Mouse (Mus musculus) CH12.LX (cell line): ENCODE measurements around the gene Mkrn1.

Experiments used
- CTCF ChIP-seq, 2 experiments: IDR thresholded peaks in 1 of 2; conservative IDR thresholded peaks in 1 of 2; 2 replicates each; pipeline ENCODE4 v1.5.1; 2011 to 2012; ENCODE audit warnings: low read depth in 2 of 2, low read length in 2 of 2, improper control_type of control experiment in 1 of 2, inconsistent platforms in 1 of 2, mild to moderate bottlenecking in 1 of 2, moderate library complexity in 1 of 2
- GABPA ChIP-seq: IDR thresholded peaks from 2 replicates; pipeline ENCODE4 v1.6.1; 2012; ENCODE audit warnings: low read depth, low read length, improper control_type of control experiment, inconsistent platforms; ENCODE audit not compliant: insufficient replicate concordance
- MAFK ChIP-seq: IDR thresholded peaks from 2 replicates; pipeline ENCODE4 v1.6.1; 2011; ENCODE audit warnings: low read length, improper control_type of control experiment; ENCODE audit not compliant: insufficient replicate concordance
- MEF2A ChIP-seq: IDR thresholded peaks from 2 replicates; pipeline ENCODE4 v1.6.1; 2014; ENCODE audit warnings: low read depth, mild to moderate bottlenecking, inconsistent platforms, low read length, improper control_type of control experiment, borderline replicate concordance
- NELFE ChIP-seq: IDR thresholded peaks from 2 replicates; pipeline ENCODE4 v1.6.1; 2011; ENCODE audit warnings: low read depth, low read length, improper control_type of control experiment
- POLR2A ChIP-seq: IDR thresholded peaks from 2 replicates; pipeline ENCODE4 v1.6.1; 2011; ENCODE audit warnings: low read depth, mild to moderate bottlenecking, improper control_type of control experiment, low read length
- POLR2AphosphoS2 ChIP-seq: IDR thresholded peaks from 2 replicates; pipeline ENCODE4 v1.6.1; 2011; ENCODE audit warnings: low read depth, low read length, improper control_type of control experiment
- SMC3 ChIP-seq: IDR thresholded peaks from 2 replicates; pipeline ENCODE4 v1.6.1; 2011; ENCODE audit warnings: low read depth, low read length, improper control_type of control experiment
- USF1 ChIP-seq: IDR thresholded peaks from 2 replicates; pipeline ENCODE4 v1.6.1; 2014; ENCODE audit warnings: low read depth, mild to moderate bottlenecking, inconsistent platforms, low read length, improper control_type of control experiment

GRCm38 (mm10) chr6:39395471-39395870, 24.8 kb downstream of the Mkrn1 start:
- no peak for TF ChIP-seq MAFK
- TF ChIP-seq CTCF (conservative IDR thresholded peaks at IDR 0.05 in 1 of 2, IDR thresholded peaks at IDR 0.05 in 1 of 2; ENCODE audit: low read depth in 2 of 2, low read length in 2 of 2) = no peak
- TF ChIP-seq GABPA = no peak
- TF ChIP-seq NELFE = no peak
- TF ChIP-seq MEF2A = no peak
- TF ChIP-seq SMC3 = no peak
- TF ChIP-seq USF1 = no peak
- no peak for TF ChIP-seq POLR2A
- no peak for TF ChIP-seq POLR2AphosphoS2
